Mouse (Mus musculus) heart, adult 2 months (tissue): ENCODE measurements around the gene Pdzd8. TPM values are rescaled to one million over a fixed set of nuclear protein-coding genes. Genes with fewer than 3 reads are reported as not detected.
A peak's percentile ranks its signal among the peaks of the same experiment; 100 is the strongest.

Source experiments
- DNase-seq, 2 experiments: peaks; one replicate each; pipeline ENCODE4 v3.0.0; 2021
- H3K27ac ChIP-seq: fragments of 200-600 bp; 2 replicates; pipeline ENCODE4 v1.8.1; 2022
- H3K27me3 ChIP-seq: fragments of 200-500 bp; 2 replicates; pipeline ENCODE4 v1.6.1; 2012; ENCODE audit warnings: mild to moderate bottlenecking, low read length, inconsistent platforms, mixed read lengths; ENCODE audit not compliant: control insufficient read depth, insufficient read depth
- H3K36me3 ChIP-seq: fragments of 200-500 bp; 2 replicates; pipeline ENCODE4 v1.6.1; 2012; ENCODE audit warnings: low read length, inconsistent platforms; ENCODE audit not compliant: control insufficient read depth, insufficient read depth
- H3K4me1 ChIP-seq: fragments of 200-500 bp; 2 replicates; pipeline ENCODE4 v1.6.1; 2011; ENCODE audit warnings: low read length; ENCODE audit not compliant: control insufficient read depth, insufficient read depth
- H3K4me3 ChIP-seq: fragments of 200-600 bp; 2 replicates; pipeline ENCODE4 v1.8.1; 2022
- H3K79me2 ChIP-seq: fragments of 200-500 bp; replicated peaks from 2 replicates; pipeline ENCODE4 v1.6.1; 2012; ENCODE audit warnings: mild to moderate bottlenecking, inconsistent platforms, low read length, moderate library complexity, mixed read lengths; ENCODE audit not compliant: control insufficient read depth, insufficient read depth
- H3K9ac ChIP-seq: fragments of 200-500 bp; 2 replicates; pipeline ENCODE4 v1.6.1; 2012; ENCODE audit warnings: low read depth, mild to moderate bottlenecking, control low read depth, inconsistent platforms, low read length, mixed read lengths
- CTCF ChIP-seq: fragments of 200-600 bp; IDR thresholded peaks from 2 replicates; pipeline ENCODE4 v1.8.1; 2022; ENCODE audit warnings: antibody characterized with exemption, mild to moderate bottlenecking, moderate library complexity
- EP300 ChIP-seq: fragments of 200-500 bp; IDR thresholded peaks from 2 replicates; pipeline ENCODE4 v1.6.1; 2011; ENCODE audit warnings: low read depth, low read length, control low read depth; ENCODE audit not compliant: insufficient read depth
- POLR2A ChIP-seq: fragments of 200-500 bp; IDR thresholded peaks from 2 replicates; pipeline ENCODE4 v1.6.1; 2011; ENCODE audit warnings: mild to moderate bottlenecking, low read depth, low read length, control low read depth; ENCODE audit not compliant: insufficient read depth
- WGBS: fragments of 180-500 bp; shearing (Covaris S2); methylation state at CpG from one replicate; pipeline ENCODE4 v1.1.7; 2018; 5-methylcytosine and 5-hydroxymethylcytosine counted together
- intact Hi-C: fragments of 180-260 bp; cut with DNase I; formaldehyde crosslinking; loops from one replicate; pipeline ENCODE4 v1.15.1; 2025
- polyA plus RNA-seq: library from polyadenylated mRNA; depleted of rRNA; stranded (reverse); fragments of >200 nt; gene quantifications from 2 replicates; pipeline ENCODE4 v1.2.3, GENCODE M21; 2012
- total RNA-seq, 2 experiments: library from RNA; stranded (reverse); gene quantifications; 2 replicates each; pipeline ENCODE4 v1.2.3; 2021

Gene Pdzd8
- total and polyA plus RNA-seq, 3 experiments, result 3.6 to 26.3 (median 23.1) TPM

DNA sequence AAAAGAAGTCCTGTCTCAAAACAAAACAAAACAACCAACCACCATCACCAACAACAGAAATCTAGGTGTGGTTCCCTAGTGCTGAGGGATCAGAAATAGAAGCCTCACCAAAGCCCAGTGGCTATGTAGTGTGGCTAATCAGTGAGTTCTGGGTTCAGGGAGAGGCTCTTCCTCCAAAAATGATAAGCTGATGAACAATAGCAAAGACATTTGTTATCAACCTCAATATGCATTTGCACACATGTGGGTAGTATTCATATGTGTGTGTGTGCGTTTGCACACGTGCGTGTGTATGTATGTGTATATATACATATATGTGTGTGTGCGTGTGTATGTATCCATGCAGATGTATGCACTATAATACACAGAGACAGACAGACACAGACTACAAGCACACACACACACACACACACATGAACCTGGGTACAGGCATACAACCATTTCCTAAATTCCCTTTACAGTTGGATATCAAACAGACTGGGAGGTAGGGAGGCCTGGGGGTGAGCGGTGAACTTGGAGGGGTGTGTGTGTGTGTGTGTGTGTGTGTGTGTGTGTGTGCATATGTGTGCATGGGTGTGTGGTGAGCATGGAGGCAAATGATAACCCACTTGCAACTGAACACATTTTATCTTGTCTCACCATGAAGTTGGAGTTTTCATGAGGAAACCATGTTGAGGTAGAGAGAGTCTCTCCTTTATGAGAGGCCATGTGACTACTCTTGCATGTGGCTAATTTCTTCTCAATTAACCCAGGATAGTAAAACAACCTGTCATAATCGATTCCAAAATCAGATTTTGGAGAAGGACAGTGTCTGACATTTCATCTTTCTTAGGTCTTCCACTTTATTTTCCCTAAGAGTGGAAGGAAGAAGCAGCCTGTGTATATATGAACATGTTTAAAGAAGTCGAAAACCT, 39.3 kb upstream of the Pdzd8 start:
- intact Hi-C loops, result loop anchor here (5.0 kb wide), 1 partner anchor 148 kb away; no protein-coding TSS in a partner anchor
- TF ChIP-seq POLR2A, result no peak
- TF ChIP-seq CTCF, result no peak
- no peak for TF ChIP-seq EP300
- Histone ChIP-seq H3K36me3 (no peaks in the 10 kb centered on the region), H3K4me1 (peaks cover 2% of the 10 kb centered on the region; the same call in 1 of the 2 replicates), H3K27me3 (no peaks in the 10 kb centered on the region), H3K4me3 (no peak overlapping the region), H3K9ac (no peak overlapping the region), H3K79me2 (no peaks in the 10 kb centered on the region), H3K27ac (no peak overlapping the region)
- WGBS, result 81% methylated on average over 7 of the region's 7 CpGs
- DNase-seq, result no peak

DNA sequence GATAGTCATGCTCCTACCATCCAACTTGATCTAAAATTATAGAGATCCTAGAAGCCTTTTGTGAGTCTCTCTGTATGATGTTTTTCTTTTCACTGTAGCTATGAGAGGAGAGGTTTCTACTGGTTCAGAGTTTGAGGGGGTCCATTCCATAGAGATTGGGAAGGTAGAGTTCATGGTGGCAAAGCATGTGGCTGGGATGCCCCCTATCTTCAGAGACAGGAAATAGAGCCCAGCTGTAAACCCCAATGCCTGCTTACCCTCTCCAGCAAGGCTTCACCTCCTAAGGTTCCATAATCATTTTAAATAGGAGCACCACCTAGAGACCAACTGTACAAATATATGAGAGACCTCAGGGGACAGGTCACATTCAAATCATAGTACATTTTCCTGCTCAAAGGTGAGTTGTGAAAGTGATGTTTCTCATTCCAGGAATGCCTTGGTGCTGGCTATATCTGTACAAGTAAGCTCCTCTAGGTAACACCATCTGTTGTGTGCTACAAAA, 36.9 kb upstream of the Pdzd8 start:
- Histone ChIP-seq H3K27ac (no peak overlapping the region), H3K4me1 (no peaks in the 10 kb centered on the region), H3K36me3 (no peaks in the 10 kb centered on the region), H3K9ac (no peak overlapping the region), H3K79me2 (no peaks in the 10 kb centered on the region), H3K27me3 (no peaks in the 10 kb centered on the region), H3K4me3 (no peak overlapping the region)
- intact Hi-C loops, result no loop called here
- TF ChIP-seq EP300, result no peak
- TF ChIP-seq CTCF, result peak; percentile 47
- DNase-seq, result no peak

DNA sequence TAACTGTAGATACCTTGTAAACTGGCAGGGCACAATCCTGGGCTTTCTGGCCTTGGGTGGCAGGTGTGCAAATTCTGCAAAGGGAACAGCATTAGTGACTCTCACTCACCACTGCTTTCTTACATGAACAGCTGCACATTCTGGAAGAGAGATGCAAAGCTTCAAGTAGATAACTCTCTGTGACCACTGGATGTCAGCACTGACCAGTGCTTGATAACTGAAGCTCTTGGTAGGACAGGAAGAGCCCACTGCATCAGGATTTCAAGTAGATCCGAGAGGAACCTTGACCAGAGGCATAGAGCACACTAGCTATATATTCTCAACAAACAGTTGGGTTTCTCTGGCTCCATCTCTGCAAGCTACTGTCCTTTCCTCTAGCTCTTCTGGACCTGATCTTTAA, 34.4 kb upstream of the Pdzd8 start:
- Histone ChIP-seq H3K4me1 (no peaks in the 10 kb centered on the region), H3K27me3 (no peaks in the 10 kb centered on the region), H3K4me3 (no peak overlapping the region), H3K27ac (no peak overlapping the region), H3K9ac (no peak overlapping the region), H3K36me3 (no peaks in the 10 kb centered on the region), H3K79me2 (no peaks in the 10 kb centered on the region)
- 13% methylated on average over 1 of the region's 1 CpGs for WGBS
- intact Hi-C loops, result no loop called here
- no peak for TF ChIP-seq POLR2A
- TF ChIP-seq CTCF, result 0 out of 2 replicates have a peak, but pooled peaks have one; percentile 16
- DNase-seq, result no peak

DNA sequence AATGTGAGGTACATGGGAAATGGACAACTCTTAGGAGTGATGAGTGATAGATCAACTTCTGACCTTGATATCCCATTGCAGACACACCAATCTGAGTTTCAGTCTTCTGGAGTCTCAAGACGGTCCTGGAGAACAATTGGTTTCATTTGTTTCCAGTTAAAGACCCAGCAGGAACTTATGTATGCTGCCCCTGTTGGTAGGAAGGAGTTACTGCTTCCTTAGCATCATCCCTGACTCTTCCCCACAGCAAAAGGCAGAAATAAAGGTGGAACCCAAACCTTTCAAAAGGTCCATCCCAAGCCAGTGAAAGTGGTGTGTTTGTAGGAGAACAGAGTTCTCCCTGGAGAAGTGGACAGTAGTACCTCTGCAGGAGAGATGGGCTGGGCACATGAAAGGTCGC, 30.9 kb upstream of the Pdzd8 start:
- no peak overlapping the region for H3K4me3 ChIP-seq
- no peaks in the 10 kb centered on the region for H3K4me1 ChIP-seq
- H3K27me3 ChIP-seq, result no peaks in the 10 kb centered on the region
- no peak overlapping the region for H3K27ac ChIP-seq
- H3K36me3 ChIP-seq, result no peaks in the 10 kb centered on the region
- H3K9ac ChIP-seq, result no peak overlapping the region
- no peak for DNase-seq
- no peak for TF ChIP-seq EP300
- TF ChIP-seq CTCF, result peak; percentile 56
- intact Hi-C loops, result no loop called here
- 64% methylated on average over 2 of the region's 2 CpGs for WGBS
- no peaks in the 10 kb centered on the region for H3K79me2 ChIP-seq

DNA sequence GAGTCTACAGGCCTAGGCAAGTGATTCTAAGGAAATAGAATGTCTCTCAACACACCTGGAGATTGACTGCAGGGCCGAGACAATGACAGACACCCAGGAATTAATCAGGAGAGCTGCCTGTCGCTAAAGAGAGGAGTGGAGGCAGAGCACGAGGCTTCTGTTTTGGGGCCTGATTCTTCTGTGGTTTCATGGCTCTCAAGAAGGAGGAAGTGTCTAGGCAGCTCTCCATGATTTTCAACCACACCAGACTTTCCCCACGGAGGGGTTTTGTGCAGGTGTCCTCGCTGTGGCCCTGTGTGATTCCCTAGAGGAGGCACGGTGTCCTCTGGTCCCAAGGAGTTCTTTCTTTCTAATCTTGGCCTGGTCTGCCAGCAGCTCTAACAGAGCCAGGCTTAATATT, 29.4 kb upstream of the Pdzd8 start:
- H3K27me3 ChIP-seq, result no peaks in the 10 kb centered on the region
- H3K36me3 ChIP-seq, result no peaks in the 10 kb centered on the region
- no peak overlapping the region for H3K27ac ChIP-seq
- H3K79me2 ChIP-seq, result no peaks in the 10 kb centered on the region
- no peak overlapping the region for H3K9ac ChIP-seq
- DNase-seq, result no peak
- H3K4me3 ChIP-seq, result no peak overlapping the region
- H3K4me1 ChIP-seq, result no peaks in the 10 kb centered on the region
- intact Hi-C loops, result no loop called here
- 72% methylated on average over 6 of the region's 6 CpGs for WGBS
- TF ChIP-seq CTCF (no peak), POLR2A (no peak), EP300 (no peak)

DNA sequence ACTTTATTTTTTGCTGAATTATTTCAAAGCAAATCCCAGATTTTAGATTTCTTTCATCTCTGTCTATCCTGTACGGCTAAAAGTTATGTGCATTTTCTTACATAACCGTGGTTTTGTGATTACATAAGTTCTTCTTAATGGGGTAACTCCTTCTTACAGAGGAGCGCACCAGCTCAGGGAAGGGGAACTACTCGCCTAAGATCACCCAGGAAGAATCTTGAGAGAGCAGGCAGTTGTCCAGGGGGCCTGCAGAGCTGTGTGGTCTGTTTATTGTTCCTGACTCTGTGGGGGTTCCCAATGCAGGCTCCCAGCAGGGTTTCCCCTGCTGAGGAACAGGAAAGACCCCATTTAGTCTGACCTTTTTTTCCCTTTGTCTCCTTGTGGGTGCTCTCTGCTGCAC, 27.3 kb upstream of the Pdzd8 start:
- no peaks in the 10 kb centered on the region for H3K79me2 ChIP-seq
- no peak overlapping the region for H3K9ac ChIP-seq
- no peak for TF ChIP-seq POLR2A
- no peak for TF ChIP-seq EP300
- TF ChIP-seq CTCF, result no peak
- no peaks in the 10 kb centered on the region for H3K36me3 ChIP-seq
- no peak overlapping the region for H3K27ac ChIP-seq
- intact Hi-C loops, result no loop called here
- no peaks in the 10 kb centered on the region for H3K4me1 ChIP-seq
- no peaks in the 10 kb centered on the region for H3K27me3 ChIP-seq
- H3K4me3 ChIP-seq, result no peak overlapping the region
- DNase-seq, result no peak
- WGBS, result 69% methylated on average over 4 of the region's 4 CpGs
